Mouse (Mus musculus) T-cell, adult 2 months (primary cell): ENCODE data around the gene Tspan18.

ENCODE experiments used
- DNase-seq: peaks from one replicate; pipeline ENCODE4 v3.0.0; 2022; ENCODE audit warnings: low spot score

Tspan18 gene

GRCm38 (mm10) chr2:93262291-93263285 lies 71.7 kb downstream of the Tspan18 start:
- no peak for DNase-seq

GRCm38 (mm10) chr2:93261521-93262290 lies 72.6 kb downstream of the Tspan18 start:
- no peak for DNase-seq

GRCm38 (mm10) chr2:93257634-93258033 lies 76.7 kb downstream of the Tspan18 start:
- no peak for DNase-seq

GRCm38 (mm10) chr2:93256735-93257405 lies 77.4 kb downstream of the Tspan18 start:
- DNase-seq, result no peak

- DNase-seq, result no peak
These were observed 81.9 kb downstream of the Tspan18 start for GRCm38 (mm10) chr2:93252356-93252755.

- DNase-seq, result no peak
These were observed 83.7 kb downstream of the Tspan18 start for GRCm38 (mm10) chr2:93250611-93251010.

GRCm38 (mm10) chr2:93249058-93249457 lies 85.2 kb downstream of the Tspan18 start:
- DNase-seq, result no peak

- no peak for DNase-seq
These were observed 90.2 kb downstream of the Tspan18 start for GRCm38 (mm10) chr2:93244090-93244443.

GRCm38 (mm10) chr2:93243439-93244089 lies 90.7 kb downstream of the Tspan18 start:
- DNase-seq, result no peak

- no peak for DNase-seq
These were observed 92.1 kb downstream of the Tspan18 start for GRCm38 (mm10) chr2:93242166-93242565.

GRCm38 (mm10) chr2:93238864-93239263 lies 95.4 kb downstream of the Tspan18 start:
- DNase-seq, result no peak

GRCm38 (mm10) chr2:93237055-93237454 lies 97.2 kb downstream of the Tspan18 start:
- DNase-seq, result no peak

GRCm38 (mm10) chr2:93232141-93232540 lies 102.2 kb downstream of the Tspan18 start:
- DNase-seq, result no peak

GRCm38 (mm10) chr2:93228480-93228824 lies 105.9 kb downstream of the Tspan18 start:
- no peak for DNase-seq

GRCm38 (mm10) chr2:93227713-93228479 lies 106.4 kb downstream of the Tspan18 start:
- DNase-seq, result no peak

GRCm38 (mm10) chr2:93226606-93227595 lies 107.4 kb downstream of the Tspan18 start:
- peak; percentile 20 for DNase-seq

- no peak for DNase-seq
These were observed 110.8 kb downstream of the Tspan18 start for GRCm38 (mm10) chr2:93223463-93223862.

GRCm38 (mm10) chr2:93220447-93220846 lies 113.9 kb downstream of the Tspan18 start:
- no peak for DNase-seq

- no peak for DNase-seq
These were observed 114.7 kb downstream of the Tspan18 start for GRCm38 (mm10) chr2:93219576-93219975.
